Mouse (Mus musculus): ENCODE measurements around the gene Gsdmc3.
"Not testable (repeated sequence)": the region's sequence is repeated elsewhere in the genome, so short reads cannot be mapped to it uniquely, and the experiment has no call there.

Gene Gsdmc3

GRCm38 (mm10) chr15:63878458-63878857 is at the start of gene Gsdmc3:
Gene Gsdmc3 (minus strand): TSS chr15:63878558.
- in situ Hi-C loops (cut with MboI), result not testable (repeated sequence)

GRCm38 (mm10) chr15:63926201-63926600 is 47.8 kb upstream of the Gsdmc3 start:
- in situ Hi-C loops (cut with MboI), result no loop called here

- in situ Hi-C loops (cut with MboI), result no loop called here
Measured at GRCm38 (mm10) chr15:63924484-63924883, 46.1 kb upstream of the Gsdmc3 start.

GRCm38 (mm10) chr15:63921618-63922017 is 43.3 kb upstream of the Gsdmc3 start:
- in situ Hi-C loops (cut with MboI), result not testable (repeated sequence)

- in situ Hi-C loops (cut with MboI), result not testable (repeated sequence)
Measured at GRCm38 (mm10) chr15:63919728-63920127, 41.4 kb upstream of the Gsdmc3 start.

GRCm38 (mm10) chr15:63916584-63916983 is 38.2 kb upstream of the Gsdmc3 start:
- in situ Hi-C loops (cut with MboI), result not testable (repeated sequence)

GRCm38 (mm10) chr15:63912197-63912596 is 33.8 kb upstream of the Gsdmc3 start, which contains the start of gene Gsdmc4:
Gene Gsdmc4 (minus strand): TSS chr15:63912297.
- in situ Hi-C loops (cut with MboI), result not testable (repeated sequence)

- in situ Hi-C loops (cut with MboI), result not testable (repeated sequence)
Measured at GRCm38 (mm10) chr15:63909896-63910295, 31.5 kb upstream of the Gsdmc3 start.

- in situ Hi-C loops (cut with MboI), result not testable (repeated sequence)
Measured at GRCm38 (mm10) chr15:63895560-63896353, 17.4 kb upstream of the Gsdmc3 start.

GRCm38 (mm10) chr15:63888440-63888839 is 10.1 kb upstream of the Gsdmc3 start:
- in situ Hi-C loops (cut with MboI), result not testable (repeated sequence)

- in situ Hi-C loops (cut with MboI), result not testable (repeated sequence)
Measured at GRCm38 (mm10) chr15:63887949-63888348, 9.6 kb upstream of the Gsdmc3 start.

- in situ Hi-C loops (cut with MboI), result not testable (repeated sequence)
Measured at GRCm38 (mm10) chr15:63876160-63876559, 2.2 kb downstream of the Gsdmc3 start.

- in situ Hi-C loops (cut with MboI), result not testable (repeated sequence)
Measured at GRCm38 (mm10) chr15:63861965-63862364, 16.4 kb downstream of the Gsdmc3 start.

Data from mature B cell (primary cell).